Mouse (Mus musculus): ENCODE measurements around the gene Gm3159. TPM values are rescaled to one million over a fixed set of nuclear protein-coding genes. Genes with fewer than 3 reads are reported as not detected.
"Not testable (repeated sequence)": the region's sequence is repeated elsewhere in the genome, so short reads cannot be mapped to it uniquely, and the experiment has no call there.

Gene Gm3159
- not detected in 2 replicates for polyA plus RNA-seq (2014; fragmentation: Nextera tagmentation; extraction: Ambion mirVana)

- H3K4me3 ChIP-seq (ENCODE audit: low read length); H3K4me1 ChIP-seq (ENCODE audit: control insufficient read depth, insufficient read depth, low read length); H3K9me3 ChIP-seq (ENCODE audit: control insufficient read depth, low read length); H3K4me2 ChIP-seq (replicated peaks; ENCODE audit: low read depth, low read length); ATAC-seq (ENCODE audit: low FRiP score, low TSS enrichment); H3K27me3 ChIP-seq (ENCODE audit: control insufficient read depth, insufficient read depth, low read length); H3K27ac ChIP-seq (ENCODE audit: low read depth, low read length); H3K36me3 ChIP-seq (ENCODE audit: control insufficient read depth, insufficient read depth, low read length); H3K9ac ChIP-seq (ENCODE audit: low read depth, low read length): not testable (repeated sequence)
- 67% methylated on average over 1 of the region's 3 CpGs for WGBS
Observed at GRCm38 (mm10) chr14:4397226-4397625, at the start of gene Gm3159. Gene Gm3159 (plus strand): TSS chr14:4397526.

GRCm38 (mm10) chr14:4368991-4369390, 28.3 kb upstream of the Gm3159 start:
- not testable (repeated sequence) for H3K4me3 ChIP-seq (ENCODE audit: low read length); H3K36me3 ChIP-seq (ENCODE audit: control insufficient read depth, insufficient read depth, low read length); ATAC-seq (ENCODE audit: low FRiP score, low TSS enrichment); H3K27me3 ChIP-seq (ENCODE audit: control insufficient read depth, insufficient read depth, low read length); H3K27ac ChIP-seq (ENCODE audit: low read depth, low read length); H3K4me2 ChIP-seq (replicated peaks; ENCODE audit: low read depth, low read length); H3K9ac ChIP-seq (ENCODE audit: low read depth, low read length); H3K4me1 ChIP-seq (ENCODE audit: control insufficient read depth, insufficient read depth, low read length); H3K9me3 ChIP-seq (ENCODE audit: control insufficient read depth, low read length)
- WGBS, result 91% methylated on average over 3 of the region's 3 CpGs

DNA sequence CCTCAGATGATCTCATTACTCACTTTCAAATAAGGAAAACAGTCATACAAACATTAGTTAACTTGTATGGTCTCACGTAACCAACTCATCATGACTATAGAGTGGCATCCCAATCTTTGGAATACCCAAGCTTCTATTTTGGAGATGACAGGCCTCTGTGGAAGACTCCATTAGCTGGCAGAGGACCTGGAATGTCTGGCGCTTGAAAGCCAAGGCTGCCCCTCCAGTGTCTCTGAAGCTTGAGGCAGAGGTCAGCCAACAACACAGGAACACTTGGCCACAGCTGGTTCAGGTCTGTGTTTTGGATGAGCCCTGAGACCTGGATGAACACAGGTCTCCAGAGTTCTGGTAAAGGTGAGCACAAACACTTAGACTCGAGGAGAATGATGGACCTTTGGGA, 27.6 kb upstream of the Gm3159 start:
- H3K9me3 ChIP-seq (ENCODE audit: control insufficient read depth, low read length); H3K4me2 ChIP-seq (replicated peaks; ENCODE audit: low read depth, low read length); H3K27ac ChIP-seq (ENCODE audit: low read depth, low read length); ATAC-seq (ENCODE audit: low FRiP score, low TSS enrichment); H3K4me3 ChIP-seq (ENCODE audit: low read length); H3K27me3 ChIP-seq (ENCODE audit: control insufficient read depth, insufficient read depth, low read length); H3K36me3 ChIP-seq (ENCODE audit: control insufficient read depth, insufficient read depth, low read length); H3K4me1 ChIP-seq (ENCODE audit: control insufficient read depth, insufficient read depth, low read length); H3K9ac ChIP-seq (ENCODE audit: low read depth, low read length): not testable (repeated sequence)
- 76% methylated on average over 3 of the region's 3 CpGs for WGBS

DNA sequence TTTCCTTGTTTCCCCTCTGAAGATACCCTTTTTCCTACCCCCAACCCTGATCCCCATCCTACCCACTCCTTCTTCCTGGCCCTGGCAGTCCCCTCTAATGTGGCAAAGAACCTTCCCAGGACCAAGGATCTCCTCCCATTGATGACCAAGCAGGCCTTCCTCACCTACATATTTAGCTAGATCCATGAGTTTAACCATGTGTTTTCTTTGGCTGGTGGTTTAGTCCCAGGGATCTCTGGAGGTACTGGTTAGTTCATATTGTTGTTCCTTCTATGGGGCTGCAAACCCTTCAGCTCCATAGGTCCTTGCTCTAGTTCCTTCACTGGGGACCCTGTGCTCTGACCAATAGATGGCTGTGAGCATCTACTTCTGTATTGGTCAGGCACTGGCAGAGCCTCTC, 19.5 kb upstream of the Gm3159 start:
- not testable (repeated sequence) for H3K4me3 ChIP-seq (ENCODE audit: low read length); H3K27me3 ChIP-seq (ENCODE audit: control insufficient read depth, insufficient read depth, low read length); ATAC-seq (ENCODE audit: low FRiP score, low TSS enrichment); H3K27ac ChIP-seq (ENCODE audit: low read depth, low read length); H3K4me2 ChIP-seq (replicated peaks; ENCODE audit: low read depth, low read length); H3K4me1 ChIP-seq (ENCODE audit: control insufficient read depth, insufficient read depth, low read length); H3K9me3 ChIP-seq (ENCODE audit: control insufficient read depth, low read length); H3K36me3 ChIP-seq (ENCODE audit: control insufficient read depth, insufficient read depth, low read length); H3K9ac ChIP-seq (ENCODE audit: low read depth, low read length)

DNA sequence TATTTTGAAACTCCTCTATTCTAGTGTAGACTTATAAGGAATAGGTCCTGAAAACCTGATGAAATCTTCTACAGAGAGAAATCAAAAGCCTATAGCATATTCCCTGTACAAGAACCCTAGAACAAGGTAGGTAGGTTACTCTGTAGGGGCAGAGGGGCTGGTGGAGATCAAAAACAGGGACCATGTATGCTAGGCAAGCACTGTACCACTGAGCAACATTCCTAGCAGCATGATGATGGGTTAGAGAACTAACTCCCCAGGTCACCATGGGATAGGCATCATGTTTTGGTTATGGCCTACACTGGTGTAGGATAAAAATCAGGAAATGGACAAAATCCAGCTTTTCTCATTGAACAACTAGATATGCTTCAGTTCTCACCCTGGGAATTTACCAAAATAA, 11.7 kb upstream of the Gm3159 start:
- not testable (repeated sequence) for H3K9ac ChIP-seq (ENCODE audit: low read depth, low read length); H3K4me2 ChIP-seq (replicated peaks; ENCODE audit: low read depth, low read length); H3K36me3 ChIP-seq (ENCODE audit: control insufficient read depth, insufficient read depth, low read length); H3K27ac ChIP-seq (ENCODE audit: low read depth, low read length); H3K4me1 ChIP-seq (ENCODE audit: control insufficient read depth, insufficient read depth, low read length); H3K27me3 ChIP-seq (ENCODE audit: control insufficient read depth, insufficient read depth, low read length); ATAC-seq (ENCODE audit: low FRiP score, low TSS enrichment); H3K9me3 ChIP-seq (ENCODE audit: control insufficient read depth, low read length); H3K4me3 ChIP-seq (ENCODE audit: low read length)

DNA sequence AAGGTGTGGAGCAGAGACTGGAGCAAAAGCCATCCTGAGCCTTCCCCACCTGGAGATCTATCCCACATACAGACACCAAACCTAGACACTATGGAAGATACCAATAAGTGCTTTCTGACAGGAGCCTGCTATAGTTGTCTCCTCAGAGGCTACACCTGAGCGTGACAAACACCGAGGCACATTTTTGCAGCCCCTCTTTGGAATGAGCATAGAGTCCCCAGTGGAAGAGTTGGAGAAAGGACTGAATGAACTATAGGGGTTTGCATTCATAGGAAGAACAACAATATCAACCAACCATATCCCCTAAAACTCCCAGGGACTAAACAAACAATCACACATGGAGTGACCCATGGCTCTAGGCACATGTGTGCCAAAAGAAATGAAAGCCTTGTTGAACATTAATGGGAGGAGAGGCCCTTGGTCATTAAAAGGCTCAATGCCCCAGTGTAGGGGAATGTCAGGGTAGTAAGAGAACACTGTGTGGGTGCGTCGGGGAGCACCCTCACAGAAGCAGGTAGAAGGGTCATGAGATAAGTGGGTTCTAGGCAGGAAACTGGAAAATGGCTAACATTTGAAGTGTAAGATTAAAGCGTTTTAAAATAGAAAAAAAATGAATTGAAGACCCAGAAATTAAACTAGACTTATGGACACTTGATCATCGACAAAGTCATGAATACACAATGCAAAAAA, 4.3 kb upstream of the Gm3159 start:
- H3K4me2 ChIP-seq (replicated peaks; ENCODE audit: low read depth, low read length); H3K27me3 ChIP-seq (ENCODE audit: control insufficient read depth, insufficient read depth, low read length); ATAC-seq (ENCODE audit: low FRiP score, low TSS enrichment); H3K9ac ChIP-seq (ENCODE audit: low read depth, low read length); H3K36me3 ChIP-seq (ENCODE audit: control insufficient read depth, insufficient read depth, low read length); H3K27ac ChIP-seq (ENCODE audit: low read depth, low read length); H3K4me1 ChIP-seq (ENCODE audit: control insufficient read depth, insufficient read depth, low read length); H3K9me3 ChIP-seq (ENCODE audit: control insufficient read depth, low read length); H3K4me3 ChIP-seq (ENCODE audit: low read length): not testable (repeated sequence)
- 92% methylated on average over 2 of the region's 6 CpGs for WGBS

DNA sequence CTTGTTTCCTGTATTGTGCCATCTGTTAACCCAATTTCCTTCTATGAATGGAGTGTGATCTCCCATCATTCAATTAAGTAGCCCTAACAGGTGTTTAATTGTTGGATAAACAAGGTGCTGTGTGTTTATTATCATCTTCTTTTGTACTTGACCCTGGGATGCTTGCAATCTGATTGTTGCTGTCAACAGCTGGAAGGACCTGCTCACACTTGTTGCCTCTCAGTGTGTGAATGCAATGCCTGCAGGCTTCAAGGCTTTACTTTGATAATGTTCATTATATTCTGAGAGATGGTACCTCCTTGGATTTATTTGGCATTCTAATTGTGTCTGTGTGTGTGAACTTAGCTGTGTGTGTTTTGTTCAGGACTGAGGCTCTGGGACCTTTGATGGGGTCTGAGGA, 1.3 kb downstream of the Gm3159 start:
- H3K4me3 ChIP-seq (ENCODE audit: low read length); H3K27me3 ChIP-seq (ENCODE audit: control insufficient read depth, insufficient read depth, low read length); H3K36me3 ChIP-seq (ENCODE audit: control insufficient read depth, insufficient read depth, low read length); ATAC-seq (ENCODE audit: low FRiP score, low TSS enrichment); H3K4me2 ChIP-seq (replicated peaks; ENCODE audit: low read depth, low read length); H3K27ac ChIP-seq (ENCODE audit: low read depth, low read length); H3K4me1 ChIP-seq (ENCODE audit: control insufficient read depth, insufficient read depth, low read length); H3K9ac ChIP-seq (ENCODE audit: low read depth, low read length); H3K9me3 ChIP-seq (ENCODE audit: control insufficient read depth, low read length): not testable (repeated sequence)

DNA sequence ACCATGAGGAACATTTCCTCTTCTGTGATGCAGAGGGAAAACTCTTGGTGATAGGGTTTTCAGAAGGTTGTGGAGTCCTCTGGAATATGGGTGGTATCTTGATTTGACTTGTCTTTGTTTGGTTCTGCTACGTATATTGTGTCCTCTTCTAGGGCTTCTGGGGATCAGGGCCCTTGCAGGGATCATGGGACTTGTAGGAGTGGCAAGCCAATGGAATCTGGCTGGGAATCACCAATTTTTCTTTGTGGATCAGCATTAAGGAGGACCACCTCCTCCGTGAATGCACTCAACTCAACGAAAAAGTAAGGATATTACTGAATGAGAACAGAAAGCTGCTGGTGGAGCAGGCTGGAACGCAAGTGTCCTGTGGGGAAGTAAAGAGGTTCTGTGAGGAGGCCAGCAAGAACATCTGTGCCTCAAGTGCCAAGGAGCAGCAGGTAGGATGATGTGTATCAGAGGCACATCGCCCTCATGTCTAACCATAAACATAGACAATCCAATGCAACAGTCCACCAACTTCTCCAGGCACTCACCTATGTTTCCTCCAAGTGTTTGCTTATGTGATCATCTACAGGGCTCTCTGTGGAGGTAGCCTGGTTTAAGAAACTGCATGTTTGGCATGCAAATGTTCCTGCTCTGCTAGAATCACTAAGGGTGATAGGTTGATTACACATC, 2.9 kb downstream of the Gm3159 start:
- WGBS, result 93% methylated on average over 5 of the region's 5 CpGs

DNA sequence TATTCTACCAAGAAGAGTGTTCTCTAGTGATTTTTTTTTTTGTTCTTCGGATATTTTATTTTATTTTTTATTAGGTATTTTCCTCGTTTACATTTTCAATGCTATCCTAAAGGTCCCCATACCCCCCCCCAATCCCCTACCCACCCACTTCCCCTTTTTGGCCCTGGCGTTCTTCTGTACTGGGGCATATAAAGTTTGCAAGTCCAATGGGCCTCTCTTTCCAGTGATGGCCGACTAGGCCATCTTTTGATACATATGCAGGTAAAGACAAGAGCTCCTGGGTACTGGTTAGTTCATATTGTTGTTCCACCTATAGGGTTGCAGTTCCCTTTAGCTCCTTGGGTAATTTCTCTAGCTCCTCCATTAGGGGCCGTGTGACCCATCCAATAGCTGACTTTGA, 3.9 kb downstream of the Gm3159 start:
- not testable (repeated sequence) for H3K4me2 ChIP-seq (replicated peaks; ENCODE audit: low read depth, low read length); H3K9me3 ChIP-seq (ENCODE audit: control insufficient read depth, low read length); H3K9ac ChIP-seq (ENCODE audit: low read depth, low read length); ATAC-seq (ENCODE audit: low FRiP score, low TSS enrichment); H3K27ac ChIP-seq (ENCODE audit: low read depth, low read length); H3K4me1 ChIP-seq (ENCODE audit: control insufficient read depth, insufficient read depth, low read length); H3K27me3 ChIP-seq (ENCODE audit: control insufficient read depth, insufficient read depth, low read length); H3K36me3 ChIP-seq (ENCODE audit: control insufficient read depth, insufficient read depth, low read length); H3K4me3 ChIP-seq (ENCODE audit: low read length)
- WGBS, result 78% methylated on average over 4 of the region's 5 CpGs

More for the DNA sequence above, 2.9 kb downstream of the Gm3159 start:
- not testable (repeated sequence) for H3K9ac ChIP-seq (ENCODE audit: low read depth, low read length); H3K27me3 ChIP-seq (ENCODE audit: control insufficient read depth, insufficient read depth, low read length); H3K4me2 ChIP-seq (replicated peaks; ENCODE audit: low read depth, low read length); H3K27ac ChIP-seq (ENCODE audit: low read depth, low read length); H3K9me3 ChIP-seq (ENCODE audit: control insufficient read depth, low read length); H3K4me3 ChIP-seq (ENCODE audit: low read length); ATAC-seq (ENCODE audit: low FRiP score, low TSS enrichment); H3K4me1 ChIP-seq (ENCODE audit: control insufficient read depth, insufficient read depth, low read length); H3K36me3 ChIP-seq (ENCODE audit: control insufficient read depth, insufficient read depth, low read length)
